Mouse (Mus musculus): ENCODE measurements around the gene Rcan3.
A peak's percentile ranks its signal among the peaks of the same experiment; 100 is the strongest.

The Rcan3 gene

GRCm38 (mm10) chr4:135433443-135434394 lies at the start of gene Rcan3:
TSS of gene Rcan3 (minus strand) at chr4:135433853.
- peak; percentile 82 for DNase-seq (ENCODE audit: low spot score)

GRCm38 (mm10) chr4:135480370-135480769 lies 46.7 kb upstream of the Rcan3 start:
- DNase-seq (ENCODE audit: low spot score), result no peak

GRCm38 (mm10) chr4:135477851-135478250 lies 44.2 kb upstream of the Rcan3 start:
- DNase-seq (ENCODE audit: low spot score), result no peak

GRCm38 (mm10) chr4:135463406-135463805 lies 29.8 kb upstream of the Rcan3 start:
- DNase-seq (ENCODE audit: low spot score), result no peak

DNA sequence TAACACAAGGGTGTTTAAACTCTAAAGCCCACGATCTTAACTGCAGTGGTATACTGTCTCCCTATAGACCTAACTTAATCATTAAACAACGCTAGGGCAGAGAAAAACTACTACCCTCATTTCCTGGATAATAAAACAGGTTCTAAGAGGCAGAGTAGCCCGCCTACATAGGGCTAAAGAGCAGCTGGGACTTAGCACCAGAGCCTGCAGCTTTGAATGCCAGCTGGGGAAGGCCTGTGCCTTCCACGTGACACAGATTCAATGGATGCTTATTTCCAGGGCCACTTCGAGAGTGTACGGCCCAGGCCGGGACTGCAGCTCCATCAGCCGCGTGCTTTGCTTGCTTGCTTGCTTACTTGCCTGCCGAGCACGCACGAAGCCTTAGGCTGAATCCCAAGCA lies 19.9 kb upstream of the Rcan3 start:
- DNase-seq (ENCODE audit: low spot score), result no peak

GRCm38 (mm10) chr4:135453164-135453563 lies 19.5 kb upstream of the Rcan3 start:
- DNase-seq (ENCODE audit: low spot score), result no peak

DNA sequence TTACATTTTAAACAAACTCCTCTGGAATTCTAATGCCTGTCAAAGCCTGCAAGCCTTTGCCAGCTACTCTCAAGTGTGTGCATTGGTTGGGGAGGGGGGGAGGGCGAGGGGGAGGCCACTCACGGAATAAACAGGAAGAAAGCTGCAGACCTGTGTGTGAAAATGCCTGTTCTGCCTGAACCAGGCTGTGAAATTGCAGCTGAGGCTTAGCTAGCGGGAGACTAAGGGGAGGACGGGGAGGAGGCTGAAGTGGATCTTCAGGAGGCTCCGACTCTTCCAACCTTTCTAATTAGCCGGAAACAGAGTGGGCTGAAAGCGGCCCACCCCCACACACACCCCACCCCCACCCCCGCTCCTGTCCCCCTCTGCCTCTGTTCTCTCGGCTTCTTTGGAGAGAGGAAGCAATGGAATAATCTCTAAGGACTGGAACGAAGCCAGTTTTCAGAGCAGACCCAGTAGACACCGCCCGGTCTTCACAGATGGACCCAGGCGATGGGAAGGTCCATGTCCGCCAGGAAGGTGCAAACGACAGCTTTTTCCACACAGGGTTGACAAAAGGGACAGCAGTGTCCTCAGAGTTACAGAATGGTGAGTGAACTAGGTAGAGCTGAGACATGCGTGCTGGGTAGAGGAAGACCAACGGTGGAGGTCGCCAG lies 17.8 kb upstream of the Rcan3 start:
- no peak for DNase-seq (ENCODE audit: low spot score)

- no peak for DNase-seq (ENCODE audit: low spot score)
Observed at GRCm38 (mm10) chr4:135442473-135442872, 8.8 kb upstream of the Rcan3 start.

GRCm38 (mm10) chr4:135439904-135440522 lies 6.4 kb upstream of the Rcan3 start:
- DNase-seq (ENCODE audit: low spot score), result no peak

DNA sequence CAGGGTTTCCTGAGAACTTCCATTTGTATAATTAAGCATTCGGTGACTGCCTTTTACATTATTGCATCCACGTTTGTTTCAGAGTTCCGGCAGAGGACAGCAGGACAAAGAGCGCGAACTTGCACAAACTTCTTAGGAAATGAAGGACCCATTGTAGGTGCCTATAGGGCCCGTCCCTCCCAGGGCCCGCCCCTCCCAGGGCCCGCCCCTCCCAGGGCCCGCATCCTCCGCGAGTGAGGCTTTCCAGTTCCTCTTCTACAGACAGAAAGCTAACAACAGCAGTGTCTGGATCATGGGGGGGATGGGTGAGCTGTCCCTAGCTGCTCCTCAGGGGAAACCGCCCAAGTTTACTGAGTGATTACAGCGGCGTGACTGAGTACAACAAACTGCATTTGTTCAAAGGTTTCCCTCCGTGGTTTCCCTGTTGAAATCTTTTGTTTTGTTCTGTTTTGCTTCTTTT lies 5.6 kb upstream of the Rcan3 start:
- peak; percentile 52 for DNase-seq (ENCODE audit: low spot score)

DNA sequence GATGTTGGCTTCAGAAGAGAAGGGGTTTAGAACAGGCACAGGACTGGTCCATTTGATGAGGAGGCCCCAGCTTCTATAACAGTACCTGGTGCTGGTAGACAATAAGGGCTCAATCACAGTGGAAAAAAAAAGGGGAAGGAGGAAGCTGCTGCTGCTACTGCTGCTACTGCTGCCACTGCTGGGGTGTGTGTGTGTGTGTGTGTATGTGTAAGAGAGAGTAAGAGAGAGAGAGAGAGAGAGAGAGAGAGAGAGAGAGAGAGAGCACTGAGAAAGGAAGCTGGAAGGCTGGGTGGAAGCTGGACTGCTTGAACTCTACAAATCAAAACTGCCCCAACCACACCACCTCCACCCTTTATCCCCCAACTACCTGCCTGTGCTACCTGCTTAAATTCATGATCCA lies 4.3 kb upstream of the Rcan3 start:
- DNase-seq (ENCODE audit: low spot score), result no peak

GRCm38 (mm10) chr4:135436291-135436690 lies 2.6 kb upstream of the Rcan3 start:
- no peak for DNase-seq (ENCODE audit: low spot score)

- DNase-seq (ENCODE audit: low spot score), result no peak
Observed at GRCm38 (mm10) chr4:135434395-135434789, 739 bp upstream of the Rcan3 start.

- DNase-seq (ENCODE audit: low spot score), result no peak
Observed at GRCm38 (mm10) chr4:135433086-135433442, 589 bp downstream of the Rcan3 start.

DNA sequence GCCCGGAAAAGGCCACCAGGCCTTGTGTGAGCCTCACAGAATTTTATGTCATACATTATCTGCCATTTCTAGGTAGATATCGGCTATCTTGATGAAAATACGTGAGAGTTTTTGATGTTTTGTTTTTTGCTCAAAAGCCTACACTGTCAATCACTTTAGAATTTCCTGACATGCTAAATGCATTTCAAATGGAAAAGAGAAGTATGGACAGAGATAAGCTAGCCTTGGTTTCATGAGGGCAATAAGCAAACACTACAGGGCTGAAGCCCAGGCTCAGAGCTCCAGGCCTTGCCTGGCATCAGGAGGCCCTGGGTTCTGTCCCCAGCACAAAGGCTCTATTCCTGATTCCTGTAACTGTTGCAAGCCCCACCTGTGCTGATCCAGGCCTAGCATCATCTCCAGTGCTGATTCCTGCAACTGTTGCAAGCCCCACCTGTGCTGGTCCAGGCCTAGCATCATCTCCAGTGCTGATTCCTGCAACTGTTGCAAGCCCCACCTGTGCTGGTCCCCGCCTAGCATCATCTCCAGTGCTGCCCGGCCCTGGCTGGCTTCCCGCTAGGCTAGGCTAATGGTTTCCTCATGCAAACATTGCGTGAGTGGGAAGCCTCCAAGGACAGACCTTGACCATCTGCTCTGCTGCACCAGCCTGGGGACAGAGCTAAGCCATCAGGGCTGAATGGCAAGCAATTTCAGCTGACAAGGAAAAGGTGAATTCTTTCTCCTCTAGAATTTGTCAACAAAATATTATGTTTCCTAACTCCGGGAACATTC lies 3.5 kb downstream of the Rcan3 start:
- DNase-seq (ENCODE audit: low spot score), result no peak

DNA sequence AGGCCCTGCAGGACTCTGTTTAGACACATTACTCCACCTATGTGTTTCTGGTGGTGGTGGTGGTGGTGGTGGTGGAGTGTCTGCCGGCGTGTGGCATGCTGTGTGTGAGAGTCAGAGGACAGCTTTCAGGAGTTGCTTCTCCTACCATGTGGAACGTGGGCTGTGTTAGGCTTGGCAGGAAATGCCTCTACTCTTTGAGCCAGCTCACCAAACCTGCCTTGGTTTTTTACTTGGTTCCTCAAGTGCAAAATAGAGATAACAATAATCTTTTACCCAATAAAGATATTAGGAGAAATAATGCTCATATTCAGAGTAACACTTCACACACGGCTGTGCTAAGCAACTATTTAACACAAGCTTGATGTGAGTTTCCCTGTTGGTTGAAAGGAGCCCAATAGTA lies 4.3 kb downstream of the Rcan3 start:
- DNase-seq (ENCODE audit: low spot score), result no peak

- no peak for DNase-seq (ENCODE audit: low spot score)
Observed at GRCm38 (mm10) chr4:135426587-135426986, 7.1 kb downstream of the Rcan3 start.

DNA sequence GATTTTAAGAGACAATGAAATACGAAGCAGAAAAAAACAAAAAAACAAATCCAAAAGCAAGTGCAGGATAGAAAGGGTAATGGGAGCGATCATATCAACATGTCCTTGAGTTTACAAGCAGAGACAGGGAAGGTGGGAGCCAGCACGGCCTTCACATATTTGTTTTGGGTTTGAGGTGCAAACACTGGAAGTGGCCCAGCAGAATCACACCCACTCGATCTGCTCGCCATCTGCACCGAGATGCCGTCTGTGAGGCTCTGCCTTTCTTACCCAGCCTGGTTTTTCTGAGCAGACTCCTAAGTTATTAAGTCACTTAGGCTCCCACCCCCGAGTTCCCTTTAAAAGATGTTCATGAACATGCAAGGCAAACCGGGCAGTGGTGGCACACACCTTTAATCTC lies 8.0 kb downstream of the Rcan3 start:
- DNase-seq (ENCODE audit: low spot score), result peak; percentile 28

- DNase-seq (ENCODE audit: low spot score), result no peak
Observed at GRCm38 (mm10) chr4:135420961-135421360, 12.7 kb downstream of the Rcan3 start.

GRCm38 (mm10) chr4:135420416-135420815 lies 13.2 kb downstream of the Rcan3 start:
- no peak for DNase-seq (ENCODE audit: low spot score)

DNA sequence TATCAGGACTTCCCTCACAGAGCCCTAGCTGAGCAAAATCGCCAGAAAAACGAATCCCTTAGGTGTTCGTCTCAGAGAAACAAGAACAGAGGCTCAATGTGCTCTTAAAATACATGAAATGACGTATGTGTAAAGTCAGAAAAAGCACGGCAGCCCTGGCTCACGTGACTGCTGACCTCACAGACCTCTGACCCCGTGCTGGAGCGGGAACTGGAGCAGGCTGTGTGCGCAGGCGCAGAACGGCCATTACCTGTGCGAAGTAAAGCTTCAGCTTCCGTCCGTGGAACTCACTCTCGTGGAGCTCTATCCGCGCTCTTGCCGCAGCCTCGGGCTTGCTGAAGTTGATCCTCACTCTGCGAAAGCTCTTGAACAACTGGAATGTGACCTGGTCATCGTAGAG lies 13.7 kb downstream of the Rcan3 start:
- DNase-seq (ENCODE audit: low spot score), result no peak

DNA sequence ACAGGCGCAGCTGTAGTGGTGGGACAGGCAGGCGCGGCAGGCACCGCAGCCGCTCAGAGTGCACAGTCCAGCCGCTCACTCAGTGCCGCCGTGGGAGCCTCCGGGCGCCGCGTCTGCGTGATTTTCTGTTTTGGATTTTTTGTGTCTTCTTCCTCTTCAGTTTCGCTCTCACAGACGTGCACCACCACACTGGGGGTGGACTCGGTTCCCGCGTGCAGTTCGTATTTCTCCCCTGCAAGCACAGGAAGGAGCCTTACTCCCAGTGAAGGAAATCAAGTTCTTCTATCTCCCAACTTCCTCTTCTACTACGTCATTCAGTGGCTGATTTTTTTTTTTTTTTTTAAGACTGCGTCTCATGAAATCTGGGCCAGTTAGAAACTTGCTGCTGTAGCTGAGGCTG lies 17.3 kb downstream of the Rcan3 start:
- no peak for DNase-seq (ENCODE audit: low spot score)
